Mouse (Mus musculus): ENCODE results near the gene Krtap5-4. TPM values are rescaled to one million over a fixed set of nuclear protein-coding genes. Genes with fewer than 3 reads are reported as not detected.

Gene Krtap5-4
- total and polyA plus RNA-seq, 2 experiments from 2014 or later = not detected

DNA sequence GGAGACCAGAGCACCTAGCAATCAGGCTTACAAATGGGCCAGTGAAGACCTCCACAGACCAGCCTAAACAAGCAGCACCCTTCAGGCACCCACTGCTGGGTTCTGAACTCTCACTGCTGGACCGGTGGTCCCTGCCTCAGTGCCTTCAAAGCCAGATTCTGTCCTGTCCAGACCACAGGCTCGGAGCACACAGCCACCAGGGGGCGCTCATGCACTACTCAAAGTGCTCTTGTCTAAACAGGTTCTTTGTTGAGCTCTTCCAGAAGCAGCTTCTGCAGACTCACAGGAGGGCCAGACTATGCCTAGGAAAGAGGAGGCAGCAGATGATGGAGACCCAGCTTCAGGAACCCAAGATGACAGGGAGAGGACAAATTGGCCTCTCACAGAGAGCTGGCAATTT lies 30.9 kb downstream of the Krtap5-4 start:
- H3K36me3 ChIP-seq (ENCODE audit: insufficient read depth, low read length) = no peaks in the 10 kb centered on the region
- TF ChIP-seq CTCF (IDR thresholded peaks at IDR 0.05; ENCODE audit: low read depth) = peak; percentile 98
- ATAC-seq (peak; percentile 87), DNase-seq (ENCODE audit: low spot score) (peak; percentile 96)
- WGBS = 0% methylated on average over 3 of the region's 3 CpGs
- no peak overlapping the region for H3K4me3 ChIP-seq (ENCODE audit: low read length)
- no peak overlapping the region for H3K9ac ChIP-seq (replicated peaks; ENCODE audit: low read length)
- no peak overlapping the region for H3K27ac ChIP-seq
- no peaks in the 10 kb centered on the region for H3K27me3 ChIP-seq (ENCODE audit: insufficient read depth, low read length)
- H3K4me1 ChIP-seq (ENCODE audit: insufficient read depth, low read length) = no peaks in the 10 kb centered on the region
- no peaks in the 10 kb centered on the region for H3K9me3 ChIP-seq (ENCODE audit: low read length)
- H3K4me2 ChIP-seq (ENCODE audit: low read depth, low read length) = no peak overlapping the region

DNA sequence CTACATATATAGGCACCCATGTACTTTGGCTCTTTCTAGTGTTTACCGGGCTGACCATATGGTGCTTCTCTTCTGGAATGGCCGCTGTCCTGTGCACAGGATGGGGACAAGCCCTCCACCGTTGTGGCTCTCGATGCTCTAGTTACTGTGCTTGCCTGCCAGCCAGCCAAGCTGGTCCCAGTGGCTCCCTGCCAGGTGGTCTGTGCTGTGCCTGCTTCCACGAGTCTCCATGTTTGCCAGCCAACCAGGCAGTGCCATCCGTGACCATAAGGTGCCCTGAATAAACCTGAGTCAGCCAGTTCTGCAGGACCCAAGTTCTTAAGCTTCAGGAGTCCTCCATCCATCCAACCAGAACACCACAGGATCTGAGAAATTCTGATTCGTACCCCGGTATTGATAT lies 31.8 kb downstream of the Krtap5-4 start:
- Histone ChIP-seq H3K27me3 (ENCODE audit: insufficient read depth, low read length) (no peaks in the 10 kb centered on the region), H3K4me3 (ENCODE audit: low read length) (no peak overlapping the region), H3K4me2 (ENCODE audit: low read depth, low read length) (no peak overlapping the region), H3K36me3 (ENCODE audit: insufficient read depth, low read length) (no peaks in the 10 kb centered on the region), H3K4me1 (ENCODE audit: insufficient read depth, low read length) (no peaks in the 10 kb centered on the region), H3K27ac (no peak overlapping the region), H3K9ac (replicated peaks; ENCODE audit: low read length) (no peak overlapping the region), H3K9me3 (ENCODE audit: low read length) (no peaks in the 10 kb centered on the region)
- 58% methylated on average over 8 of the region's 8 CpGs for WGBS
- DNase-seq (ENCODE audit: low spot score) (peak; percentile 59), ATAC-seq (no peak)
- no peak for TF ChIP-seq CTCF (IDR thresholded peaks at IDR 0.05; ENCODE audit: low read depth)

DNA sequence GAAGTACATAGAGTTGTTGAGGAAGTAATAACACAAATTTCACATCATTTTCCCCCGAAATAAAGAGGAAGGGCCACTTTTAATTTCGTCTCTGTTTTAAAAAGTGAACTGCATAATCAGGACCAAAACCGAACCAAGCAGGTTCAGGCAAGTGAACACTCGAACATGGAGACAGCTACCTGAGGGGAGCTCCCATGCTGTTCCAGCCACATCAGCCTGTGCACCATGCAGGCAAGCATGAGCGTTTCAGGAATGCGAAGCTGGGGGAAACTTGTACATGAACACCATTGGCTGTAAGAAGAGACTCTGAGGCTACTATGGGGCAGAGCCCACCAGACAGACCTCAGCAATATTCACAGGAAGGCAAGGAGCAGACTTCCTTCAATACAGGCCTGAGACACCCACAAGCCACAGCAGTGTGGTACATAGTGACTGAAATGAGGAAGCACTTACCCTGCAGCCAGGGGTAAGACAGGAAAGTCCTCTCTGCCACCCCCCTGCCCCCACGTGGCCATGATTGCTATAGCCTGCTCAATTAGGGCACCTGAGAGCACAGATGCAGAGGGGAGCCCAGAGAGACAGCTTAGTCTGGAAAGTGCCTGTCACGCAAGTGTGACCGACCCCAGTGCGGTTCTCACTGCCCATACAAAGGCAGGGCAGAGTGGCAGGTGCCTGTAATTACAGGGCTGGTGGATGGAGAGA lies 37.1 kb downstream of the Krtap5-4 start:
- Histone ChIP-seq H3K27ac (no peak overlapping the region), H3K36me3 (ENCODE audit: insufficient read depth, low read length) (no peaks in the 10 kb centered on the region), H3K4me3 (ENCODE audit: low read length) (no peak overlapping the region), H3K9me3 (ENCODE audit: low read length) (no peaks in the 10 kb centered on the region), H3K9ac (replicated peaks; ENCODE audit: low read length) (no peak overlapping the region), H3K4me2 (ENCODE audit: low read depth, low read length) (no peak overlapping the region), H3K27me3 (ENCODE audit: insufficient read depth, low read length) (no peaks in the 10 kb centered on the region), H3K4me1 (ENCODE audit: insufficient read depth, low read length) (no peaks in the 10 kb centered on the region)
- DNase-seq (ENCODE audit: low spot score) (no peak), ATAC-seq (no peak)
- WGBS = 61% methylated on average over 10 of the region's 10 CpGs
- TF ChIP-seq CTCF (IDR thresholded peaks at IDR 0.05; ENCODE audit: low read depth) = no peak

DNA sequence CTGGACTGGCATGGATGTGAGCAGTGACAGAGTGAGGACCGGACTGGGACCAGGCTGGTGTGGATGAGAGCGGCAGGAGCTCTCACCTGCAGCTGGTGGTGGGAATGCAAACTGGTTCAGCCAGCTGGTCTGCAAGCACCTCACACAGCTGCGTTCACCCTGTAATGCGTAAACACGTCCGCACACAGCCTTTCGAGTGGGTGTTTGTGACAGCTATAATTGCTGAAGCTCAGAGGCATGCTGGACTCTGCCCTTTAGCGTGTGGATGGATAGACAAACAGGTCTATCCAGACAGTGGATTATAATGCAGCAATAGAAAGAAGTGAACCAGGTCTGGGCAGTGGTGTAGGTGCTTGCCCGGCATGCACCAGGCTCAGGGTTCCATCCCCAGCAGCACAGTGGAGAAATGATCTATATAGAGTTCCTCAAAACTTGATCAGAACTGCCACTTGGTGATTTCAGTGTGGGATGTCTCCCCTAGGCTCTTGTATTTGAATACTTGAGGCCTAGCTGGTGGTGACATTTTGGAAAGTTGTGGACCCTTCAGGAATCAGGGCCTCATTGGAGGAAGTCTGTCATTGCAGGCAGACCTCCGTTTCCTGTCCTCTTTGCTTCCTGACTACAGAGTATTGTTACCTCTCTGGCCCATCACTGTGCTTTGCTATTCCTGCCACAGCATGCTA lies 38.4 kb downstream of the Krtap5-4 start:
- no peak for DNase-seq (ENCODE audit: low spot score)
- Histone ChIP-seq H3K27ac (no peak overlapping the region), H3K9me3 (ENCODE audit: low read length) (no peaks in the 10 kb centered on the region), H3K4me3 (ENCODE audit: low read length) (no peak overlapping the region), H3K4me2 (ENCODE audit: low read depth, low read length) (no peak overlapping the region), H3K36me3 (ENCODE audit: insufficient read depth, low read length) (no peaks in the 10 kb centered on the region), H3K27me3 (ENCODE audit: insufficient read depth, low read length) (no peaks in the 10 kb centered on the region), H3K4me1 (ENCODE audit: insufficient read depth, low read length) (no peaks in the 10 kb centered on the region), H3K9ac (replicated peaks; ENCODE audit: low read length) (no peak overlapping the region)
- TF ChIP-seq CTCF (IDR thresholded peaks at IDR 0.05; ENCODE audit: low read depth) = no peak
- no peak for ATAC-seq
- 77% methylated on average over 10 of the region's 10 CpGs for WGBS

DNA sequence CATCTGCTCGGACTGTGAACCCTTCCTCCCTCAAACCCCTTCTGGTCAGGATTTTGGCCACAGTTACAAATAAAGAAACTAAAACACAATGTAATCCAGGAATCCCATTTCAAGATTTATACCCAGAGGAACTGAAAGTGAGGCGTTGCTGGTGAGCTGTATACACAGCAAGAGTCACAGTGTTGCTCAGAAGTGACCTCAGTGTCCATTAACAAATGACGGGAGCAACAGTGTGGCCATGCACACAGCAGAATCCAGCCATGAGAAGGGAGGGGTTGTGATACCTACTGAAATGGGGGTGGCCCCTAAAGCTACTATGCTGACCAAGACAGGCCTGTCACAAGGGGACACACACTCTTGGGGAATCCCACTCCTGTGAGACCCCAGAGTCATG lies 38.9 kb downstream of the Krtap5-4 start:
- no peak overlapping the region for H3K4me3 ChIP-seq (ENCODE audit: low read length)
- H3K9ac ChIP-seq (replicated peaks; ENCODE audit: low read length) = no peak overlapping the region
- H3K9me3 ChIP-seq (ENCODE audit: low read length) = no peaks in the 10 kb centered on the region
- H3K36me3 ChIP-seq (ENCODE audit: insufficient read depth, low read length) = no peaks in the 10 kb centered on the region
- DNase-seq (ENCODE audit: low spot score) (no peak), ATAC-seq (no peak)
- no peaks in the 10 kb centered on the region for H3K4me1 ChIP-seq (ENCODE audit: insufficient read depth, low read length)
- no peak overlapping the region for H3K27ac ChIP-seq
- no peaks in the 10 kb centered on the region for H3K27me3 ChIP-seq (ENCODE audit: insufficient read depth, low read length)
- 82% methylated on average over 3 of the region's 3 CpGs for WGBS
- H3K4me2 ChIP-seq (ENCODE audit: low read depth, low read length) = no peak overlapping the region
- TF ChIP-seq CTCF (IDR thresholded peaks at IDR 0.05; ENCODE audit: low read depth) = no peak

DNA sequence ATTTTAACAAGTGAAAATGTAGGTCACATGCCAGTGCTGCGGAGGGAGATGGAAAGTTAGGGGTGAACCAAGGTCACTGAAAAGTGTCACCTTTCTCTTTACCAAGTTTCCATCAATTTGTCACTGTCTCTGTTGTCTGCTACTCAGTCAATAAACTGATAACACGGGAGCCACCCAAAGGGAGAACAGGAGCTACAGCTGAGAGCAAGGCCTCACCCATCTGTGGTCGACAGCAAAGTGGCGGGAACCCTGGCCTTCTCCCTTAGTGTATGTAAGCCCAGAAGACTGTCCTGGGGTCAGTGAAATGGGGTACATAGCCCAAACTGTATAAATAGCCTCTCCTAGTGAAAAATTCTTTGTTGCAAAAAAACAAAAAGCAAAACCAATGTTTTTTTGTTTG lies 44.2 kb downstream of the Krtap5-4 start:
- TF ChIP-seq CTCF (IDR thresholded peaks at IDR 0.05; ENCODE audit: low read depth) = no peak
- no peak overlapping the region for H3K9ac ChIP-seq (replicated peaks; ENCODE audit: low read length)
- 0 out of 2 replicates have a peak, but pooled peaks cover 4% of the 10 kb centered on the region for H3K4me1 ChIP-seq (ENCODE audit: insufficient read depth, low read length)
- H3K4me2 ChIP-seq (ENCODE audit: low read depth, low read length) = no peak overlapping the region
- no peaks in the 10 kb centered on the region for H3K9me3 ChIP-seq (ENCODE audit: low read length)
- no peaks in the 10 kb centered on the region for H3K36me3 ChIP-seq (ENCODE audit: insufficient read depth, low read length)
- no peak overlapping the region for H3K4me3 ChIP-seq (ENCODE audit: low read length)
- no peaks in the 10 kb centered on the region for H3K27me3 ChIP-seq (ENCODE audit: insufficient read depth, low read length)
- DNase-seq (ENCODE audit: low spot score) (no peak), ATAC-seq (no peak)
- WGBS = 83% methylated on average over 4 of the region's 4 CpGs
- no peak overlapping the region for H3K27ac ChIP-seq
